Mouse (Mus musculus): ENCODE results near the gene Gm3250.

DNA sequence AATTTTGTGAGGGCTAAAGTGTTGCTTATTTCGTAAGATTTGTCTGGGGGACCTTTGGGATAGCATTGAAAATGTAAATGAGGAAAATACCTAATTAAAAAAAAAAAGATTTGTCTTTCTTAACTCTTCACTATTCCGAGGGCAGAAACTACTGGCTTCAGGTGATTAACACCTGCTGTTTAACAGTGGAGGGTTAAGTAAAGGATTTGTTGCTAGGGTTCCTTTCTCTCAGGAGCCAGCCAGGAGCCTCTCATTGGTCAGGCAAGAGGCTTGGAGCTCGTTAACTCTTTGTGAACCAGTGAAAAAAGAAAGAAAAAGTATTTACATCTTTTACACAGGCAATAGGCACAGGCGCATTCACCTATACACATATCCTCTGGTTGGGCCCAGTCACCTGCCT is 36.9 kb upstream of the Gm3250 start:
- TF ChIP-seq CTCF (conservative IDR thresholded peaks at IDR 0.05 in 1 of 2, IDR thresholded peaks at IDR 0.05 in 1 of 2; ENCODE audit: low read depth in 2 of 2, low read length in 2 of 2), result no peak
- no peak for TF ChIP-seq HCFC1 (IDR thresholded peaks at IDR 0.05; ENCODE audit: low read depth, low read length)
- no peak for TF ChIP-seq EP300 (IDR thresholded peaks at IDR 0.05; ENCODE audit: low read length)
- TF ChIP-seq MAFK (IDR thresholded peaks at IDR 0.05; ENCODE audit: insufficient replicate concordance, low read length), result no peak
- TF ChIP-seq NELFE (IDR thresholded peaks at IDR 0.05; ENCODE audit: low read depth, low read length), result no peak
- no peak for TF ChIP-seq MAX (IDR thresholded peaks at IDR 0.05; ENCODE audit: low read length)
- no peak for TF ChIP-seq ELF1 (IDR thresholded peaks at IDR 0.05; ENCODE audit: low read depth, low read length)
- TF ChIP-seq ZKSCAN1 (IDR thresholded peaks at IDR 0.05; ENCODE audit: borderline replicate concordance, low read depth, low read length), result no peak
- no peak for TF ChIP-seq ETS1 (conservative IDR thresholded peaks at IDR 0.05; ENCODE audit: low read depth, low read length)

All from CH12.LX (cell line).